ENCODE assay signal across 8 mouse cellular contexts in the genomic region with DNA sequence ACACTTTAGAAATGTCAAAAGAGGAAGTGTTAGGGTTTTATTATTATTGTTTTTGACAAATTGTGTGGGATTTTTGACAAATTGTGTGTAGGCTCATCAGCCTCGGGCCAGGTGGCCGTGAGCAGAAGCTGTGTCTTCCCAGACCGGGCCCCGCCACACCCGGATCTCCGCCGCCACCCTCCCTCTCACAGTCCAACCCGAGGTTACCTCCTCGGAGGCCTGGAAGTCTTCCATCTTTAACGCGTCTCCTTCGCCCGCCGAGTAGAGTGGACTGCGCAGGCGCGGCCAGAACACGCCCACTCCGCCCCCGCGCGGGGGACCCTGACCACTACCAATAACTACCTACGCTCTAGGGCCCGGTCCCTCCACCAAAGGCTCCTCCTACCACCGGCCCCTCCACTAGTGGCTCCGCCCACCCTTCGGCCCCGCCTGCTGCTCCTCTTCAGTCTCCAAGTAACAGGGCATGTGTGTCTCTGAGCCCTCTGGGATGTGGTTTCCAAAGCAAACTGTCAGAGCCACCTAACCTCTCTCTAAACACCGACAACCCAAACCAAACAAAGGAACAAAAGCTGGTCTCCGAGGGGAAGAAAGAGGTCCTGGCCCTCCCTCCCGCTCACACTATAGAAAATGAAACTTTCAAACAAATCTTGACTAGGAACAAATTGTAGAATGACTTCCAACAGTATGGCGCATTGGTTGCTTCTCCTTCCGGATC. TPM values are rescaled to one million over a fixed set of nuclear protein-coding genes. Genes with fewer than 3 reads are reported as not detected.
A peak's percentile ranks its signal among the peaks of the same experiment; 100 is the strongest.
DNase-seq lines count a peak whose midpoint lies in the region; ATAC-seq and TF ChIP-seq lines count a peak whose summit lies in the region.
"Not testable (repeated sequence)": the region's sequence is repeated elsewhere in the genome, so short reads cannot be mapped to it uniquely, and the experiment has no call there.

A gene (minus strand): TSS at position 334 of the 715 bp plus-strand sequence.

- H3K4me2 ChIP-seq in embryonic facial prominence, embryonic 13.5 days: peak within 1 kb of the TSS; percentile 53

- peak within 1 kb of the TSS; percentile 53 for H3K4me3 ChIP-seq in embryonic facial prominence, embryonic 13.5 days
- H3K4me3 ChIP-seq in heart, adult 2 months: peak within 1 kb of the TSS; percentile 56

- not testable (repeated sequence) for H3K4me1 ChIP-seq in embryonic facial prominence, embryonic 13.5 days; heart, adult 2 months (ENCODE audit: control insufficient read depth, insufficient read depth, low read length)

- TF ChIP-seq POLR2A in heart, adult 2 months (IDR thresholded peaks at IDR 0.05; ENCODE audit: insufficient read depth, low read depth, low read length): peak; percentile 34; the same call in 1 of the 2 replicates

- WGBS in embryonic facial prominence, embryonic 13.5 days: 3% methylated on average over 23 of the region's 33 CpGs
- 2% methylated on average over 26 of the region's 33 CpGs for WGBS in heart, adult 2 months

- not testable (repeated sequence) for H3K27me3 ChIP-seq in embryonic facial prominence, embryonic 13.5 days; heart, adult 2 months (ENCODE audit: control insufficient read depth, insufficient read depth, low read length)

- not testable (repeated sequence) for H3K79me2 ChIP-seq in heart, adult 2 months (replicated peaks; ENCODE audit: control insufficient read depth, insufficient read depth, low read length)

- peak within 1 kb of the TSS; percentile 82 for H3K27ac ChIP-seq in embryonic facial prominence, embryonic 13.5 days
- H3K27ac ChIP-seq in heart, adult 2 months: peak within 1 kb of the TSS; percentile 64

- not testable (repeated sequence) for TF ChIP-seq EP300 in heart, adult 2 months (IDR thresholded peaks at IDR 0.05; ENCODE audit: insufficient read depth, low read depth, low read length)

- not testable (repeated sequence) for H3K36me3 ChIP-seq in embryonic facial prominence, embryonic 13.5 days; heart, adult 2 months (ENCODE audit: control insufficient read depth, insufficient read depth, low read length)

- intact Hi-C loops in heart, adult 2 months (cut with DNase I); left cerebral cortex, postnatal 4 days (cut with DNase I): not testable (repeated sequence)

- DNase-seq in adrenal gland, postnatal 10 days: peak; percentile 78
- DNase-seq in heart, adult 2 months: peak; percentile 80 to 85
- peak; percentile 78 for DNase-seq in kidney, adult 18-20 months
- peak; percentile 58 for DNase-seq in left cerebral cortex, postnatal 4 days
- peak; percentile 21 for DNase-seq in mesoderm, embryonic 11.5 days (ENCODE audit: low read depth, low spot score)
- DNase-seq in right cerebral cortex, postnatal 25 days: peak; percentile 62
- peak; percentile 33 for DNase-seq in yolk sac, embryonic 10.5 days (ENCODE audit: low spot score)

- ATAC-seq in embryonic facial prominence, embryonic 13.5 days (ENCODE audit: insufficient number of reproducible peaks, insufficient read depth, low FRiP score, low TSS enrichment, low read depth): peak; percentile 94

- not testable (repeated sequence) for TF ChIP-seq CTCF in heart, adult 2 months (IDR thresholded peaks at IDR 0.05)

- H3K9me3 ChIP-seq in embryonic facial prominence, embryonic 13.5 days: not testable (repeated sequence)

- H3K9ac ChIP-seq in embryonic facial prominence, embryonic 13.5 days: peak within 1 kb of the TSS; percentile 74
- peak within 1 kb of the TSS; percentile 59 for H3K9ac ChIP-seq in heart, adult 2 months (ENCODE audit: low read depth, low read length)

RNA-seq across cellular contexts. Expression of the gene that starts here (rescaled TPM):
- total RNA-seq in adrenal gland, postnatal 10 days (2021): 100 to 1,000 TPM; 122 to 127 TPM
- polyA plus RNA-seq in embryonic facial prominence, embryonic 13.5 days (2015; fragmentation: Nextera tagmentation; extraction: Ambion mirVana): 249 and 255 TPM in 2 replicates
- total RNA-seq in heart, adult 2 months (2021): 10 to 100 TPM; 37.0 to 46.9 TPM
- polyA plus RNA-seq in heart, adult 2 months (2012; rRNA removed): 22.0 and 30.1 TPM in 2 replicates
- 100 to 1,000 TPM; 258 to 265 TPM for total RNA-seq in left cerebral cortex, postnatal 4 days (2021)

Comparison
In these comparisons a context has a peak if more than half of its experiments do, and no peak if none do; other contexts are left out.
1. Peak in every context shown above with its lines: DNase-seq, ATAC-seq, H3K4me3 ChIP-seq and H3K27ac ChIP-seq.
2. DNase-seq: peak in every context shown above with its lines; median percentile 82 in heart, adult 2 months; 78 in adrenal gland, postnatal 10 days; 78 in kidney, adult 18-20 months; 62 in right cerebral cortex, postnatal 25 days; 58 in left cerebral cortex, postnatal 4 days; 33 in yolk sac, embryonic 10.5 days; 21 in mesoderm, embryonic 11.5 days.